Mouse (Mus musculus) C2C12 (cell line): Measurements from ENCODE around the gene Tmem209. TPM values are rescaled to one million over a fixed set of nuclear protein-coding genes. Genes with fewer than 3 reads are reported as not detected.

Experiments
- H3K27me3 ChIP-seq: one replicate; pipeline ENCODE4 v1.6.1; 2011; ENCODE audit not compliant: control insufficient read depth, insufficient read depth, insufficient read length
- H3K36me3 ChIP-seq: one replicate; pipeline ENCODE4 v1.6.1; 2011; ENCODE audit not compliant: control insufficient read depth, insufficient read depth
- H3K4me3 ChIP-seq: one replicate; pipeline ENCODE4 v1.5.1; 2011; ENCODE audit warnings: mild to moderate bottlenecking, control low read depth; ENCODE audit not compliant: poor library complexity, insufficient read depth, severe bottlenecking
- H3K79me2 ChIP-seq: one replicate; pipeline ENCODE4 v1.6.1; 2011; ENCODE audit not compliant: control insufficient read depth, insufficient read depth
- H3K79me3 ChIP-seq: one replicate; pipeline ENCODE4 v1.6.1; 2011; ENCODE audit warnings: low read depth, control low read depth
- H3ac ChIP-seq: one replicate; pipeline ENCODE3; 2011; ENCODE audit warnings: low read depth; ENCODE audit not compliant: control insufficient read depth, insufficient read length
- CEBPB ChIP-seq: IDR thresholded peaks from one replicate; pipeline ENCODE4 v1.6.1; 2011; ENCODE audit warnings: low read depth, mild to moderate bottlenecking, control low read depth, moderate library complexity
- CTCF ChIP-seq: IDR thresholded peaks from one replicate; pipeline ENCODE4 v1.5.1; 2011; ENCODE audit not compliant: control insufficient read depth, insufficient read depth, insufficient read length
- FOSL1 ChIP-seq: IDR thresholded peaks from one replicate; pipeline ENCODE4 v1.8.0; 2011; ENCODE audit warnings: mild to moderate bottlenecking, low read length; ENCODE audit not compliant: poor library complexity, insufficient read depth, severe bottlenecking
- MAX ChIP-seq: IDR thresholded peaks from one replicate; pipeline ENCODE4 v1.6.1; 2011; ENCODE audit warnings: mild to moderate bottlenecking, control low read depth
- MYOD1 ChIP-seq: IDR thresholded peaks from one replicate; pipeline ENCODE4 v1.6.1; 2011; ENCODE audit warnings: low read depth; ENCODE audit not compliant: control insufficient read depth, insufficient read length
- MYOG ChIP-seq: IDR thresholded peaks from one replicate; pipeline ENCODE4 v1.6.1; 2011; ENCODE audit not compliant: control insufficient read depth, insufficient read length; ENCODE audit errors: extremely low read depth
- USF1 ChIP-seq: IDR thresholded peaks from one replicate; pipeline ENCODE4 v1.6.1; 2011; ENCODE audit warnings: low read depth, mild to moderate bottlenecking, control low read depth, moderate library complexity
- polyA plus RNA-seq: library from polyadenylated mRNA; unstranded; fragments of >200 nt; fragmentation: generic; extraction: Trizol; gene quantifications from one replicate; pipeline ENCODE4 v1.2.1, GENCODE M21; 2012; ENCODE audit warnings: missing spikeins

Tmem209 gene
- polyA plus RNA-seq, 1 experiment = 19.5 TPM

DNA sequence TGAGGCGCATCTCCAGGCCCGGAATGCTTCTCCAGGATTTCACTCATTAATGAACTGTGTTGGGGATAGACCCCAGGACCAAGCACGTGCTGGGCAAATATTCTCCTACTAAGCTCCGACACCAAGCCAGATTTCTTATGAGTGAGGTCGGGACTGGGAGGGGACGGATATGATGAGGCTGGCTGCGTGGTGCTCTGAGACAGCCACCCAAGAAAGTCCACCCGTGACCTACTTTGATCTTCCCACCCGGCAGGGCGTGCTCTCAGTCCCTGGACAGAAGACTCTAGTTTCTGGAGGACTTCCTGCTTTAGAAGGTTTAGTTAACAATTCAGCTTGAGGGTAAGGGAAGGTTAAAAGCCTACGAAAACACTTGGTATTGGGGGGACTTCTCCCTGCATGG lies 44.0 kb downstream of the Tmem209 start:
- TF ChIP-seq FOSL1 (no peak), MYOG (no peak)
- Histone ChIP-seq H3K4me3 (no peak overlapping the region), H3K79me2 (no peaks in the 10 kb centered on the region), H3K36me3 (no peaks in the 10 kb centered on the region), H3K79me3 (no peaks in the 10 kb centered on the region), H3K27me3 (no peaks in the 10 kb centered on the region), H3ac (no peak overlapping the region)

DNA sequence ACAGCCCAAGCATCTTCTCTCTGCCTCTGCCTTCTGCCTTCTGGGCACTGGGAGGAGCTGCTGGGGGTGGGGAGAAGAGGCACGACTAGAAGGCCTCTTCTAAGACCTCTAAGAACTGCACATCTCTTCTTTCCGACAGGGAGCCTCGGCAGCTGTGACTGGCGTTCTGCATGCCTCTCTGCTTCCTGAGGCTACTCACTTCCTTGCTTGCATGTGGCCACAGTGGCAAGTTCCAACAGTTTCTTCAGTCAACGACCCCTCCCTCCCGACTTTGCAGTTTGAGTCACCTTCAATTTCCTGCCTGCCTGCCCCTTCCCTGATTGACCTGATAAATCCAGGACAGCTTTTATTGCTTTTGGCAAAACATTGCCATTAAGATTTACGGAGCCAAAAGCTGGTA lies 46.8 kb downstream of the Tmem209 start:
- Histone ChIP-seq H3K27me3 (no peaks in the 10 kb centered on the region), H3K79me2 (no peaks in the 10 kb centered on the region), H3ac (peak overlapping the region; percentile 47), H3K36me3 (no peaks in the 10 kb centered on the region), H3K79me3 (no peaks in the 10 kb centered on the region), H3K4me3 (no peak overlapping the region)
- TF ChIP-seq MYOG (no peak), MAX (no peak), CTCF (no peak), MYOD1 (no peak), FOSL1 (no peak), USF1 (no peak), CEBPB (no peak)

GRCm38 (mm10) chr6:30461755-30462344 lies 47.7 kb downstream of the Tmem209 start:
- Histone ChIP-seq H3ac (no peak overlapping the region), H3K4me3 (no peak overlapping the region), H3K27me3 (no peaks in the 10 kb centered on the region), H3K79me3 (no peaks in the 10 kb centered on the region), H3K79me2 (no peaks in the 10 kb centered on the region), H3K36me3 (no peaks in the 10 kb centered on the region)
- TF ChIP-seq MAX (no peak), MYOD1 (no peak), FOSL1 (no peak), CEBPB (no peak), USF1 (no peak), MYOG (no peak), CTCF (no peak)

GRCm38 (mm10) chr6:30460750-30461446 lies 48.7 kb downstream of the Tmem209 start:
- Histone ChIP-seq H3K27me3 (no peaks in the 10 kb centered on the region), H3K79me2 (no peaks in the 10 kb centered on the region), H3K4me3 (no peak overlapping the region), H3K79me3 (no peaks in the 10 kb centered on the region), H3ac (no peak overlapping the region), H3K36me3 (no peaks in the 10 kb centered on the region)
- TF ChIP-seq CTCF = no peak
- TF ChIP-seq MYOG = no peak
- TF ChIP-seq MYOD1 = no peak
- TF ChIP-seq MAX = no peak
- no peak for TF ChIP-seq CEBPB
- TF ChIP-seq FOSL1 = no peak
- no peak for TF ChIP-seq USF1

- H3K36me3 ChIP-seq = no peaks in the 10 kb centered on the region
- no peaks in the 10 kb centered on the region for H3K79me2 ChIP-seq
- no peak overlapping the region for H3K4me3 ChIP-seq
- H3K27me3 ChIP-seq = no peaks in the 10 kb centered on the region
- H3ac ChIP-seq = no peak overlapping the region
- H3K79me3 ChIP-seq = no peaks in the 10 kb centered on the region
- peak; percentile 46 for TF ChIP-seq CTCF
- no peak for TF ChIP-seq MYOD1
These were observed 49.5 kb downstream of the Tmem209 start for GRCm38 (mm10) chr6:30459811-30460749.
